Mouse (Mus musculus): ENCODE data around the gene Cd6.

DNA sequence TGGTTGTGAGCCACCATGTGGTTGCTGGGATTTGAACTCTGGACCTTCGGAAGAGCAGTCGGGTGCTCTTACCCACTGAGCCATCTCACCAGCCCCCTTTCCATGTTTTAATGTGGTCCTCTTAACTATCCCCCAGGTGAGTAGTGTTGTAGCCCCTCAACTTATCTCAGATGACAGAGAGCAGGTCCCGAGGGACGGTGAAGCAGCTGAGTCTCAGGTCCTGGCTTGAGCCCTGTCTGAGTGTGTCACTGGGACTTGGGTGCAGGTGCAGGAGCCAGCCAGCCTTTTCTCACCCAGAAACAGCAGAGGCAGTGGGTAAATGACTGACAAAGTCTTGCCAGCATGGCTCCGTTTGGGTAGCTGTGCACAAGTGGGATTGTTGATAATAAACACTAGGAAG, 14.3 kb upstream of the Cd6 start:
- no peak for TF ChIP-seq CTCF (IDR thresholded peaks at IDR 0.05; ENCODE audit: extremely low read depth, insufficient read depth, insufficient read length, insufficient replicate concordance)
- TF ChIP-seq POLR2A (IDR thresholded peaks at IDR 0.05; ENCODE audit: low read depth, low read length): no peak
